Mouse (Mus musculus): ENCODE data around the gene Add3. TPM values are rescaled to one million over a fixed set of nuclear protein-coding genes. Genes with fewer than 3 reads are reported as not detected.
A peak's percentile ranks its signal among the peaks of the same experiment; 100 is the strongest.

Add3 gene
- polyA plus RNA-seq, 1 experiment from 2014 or later = 41.5 TPM

DNA sequence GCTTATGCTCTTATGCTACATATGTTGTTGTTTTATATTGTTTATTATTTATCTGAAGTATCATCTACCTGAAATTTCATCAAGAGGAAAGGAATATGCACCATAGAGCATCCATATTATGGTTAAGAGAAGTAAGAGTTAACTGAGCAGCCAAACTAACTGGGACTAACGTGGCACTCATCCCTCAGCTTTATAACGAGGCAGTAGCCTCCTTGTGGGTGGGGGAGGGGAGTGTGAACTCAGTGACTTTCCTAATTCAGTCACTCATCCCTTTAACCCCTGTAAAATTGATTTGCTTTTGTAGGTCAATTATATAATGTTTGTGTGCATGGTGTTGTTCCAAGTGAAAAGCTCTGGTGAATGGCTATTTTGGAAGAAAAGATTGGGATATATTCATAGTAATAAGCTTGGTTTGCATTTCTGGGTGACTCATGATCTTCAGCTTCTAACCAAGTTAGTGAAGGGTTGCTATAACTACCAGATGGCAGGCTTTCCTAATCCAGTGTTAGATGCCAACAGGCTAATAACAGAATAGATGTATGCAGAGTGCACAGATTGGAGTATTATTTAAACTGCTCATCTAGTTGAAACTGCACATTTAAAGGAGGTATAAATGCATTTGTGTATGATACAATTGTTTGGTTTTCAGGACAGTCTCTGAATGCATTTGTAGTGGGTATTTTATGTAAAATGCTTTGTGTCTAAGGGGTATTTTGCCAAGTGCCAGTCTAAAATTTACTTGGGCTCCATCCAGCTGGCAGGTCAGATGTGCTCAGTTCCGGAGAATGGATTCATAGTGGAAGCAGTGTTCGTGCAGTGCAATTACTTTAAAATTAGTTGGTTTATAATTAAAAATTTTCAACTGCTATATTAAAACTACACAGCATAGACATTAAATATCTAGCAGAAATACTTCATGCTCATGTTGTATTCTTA lies 25.3 kb downstream of the Add3 start:
- no peak for DNase-seq (ENCODE audit: low spot score)

DNA sequence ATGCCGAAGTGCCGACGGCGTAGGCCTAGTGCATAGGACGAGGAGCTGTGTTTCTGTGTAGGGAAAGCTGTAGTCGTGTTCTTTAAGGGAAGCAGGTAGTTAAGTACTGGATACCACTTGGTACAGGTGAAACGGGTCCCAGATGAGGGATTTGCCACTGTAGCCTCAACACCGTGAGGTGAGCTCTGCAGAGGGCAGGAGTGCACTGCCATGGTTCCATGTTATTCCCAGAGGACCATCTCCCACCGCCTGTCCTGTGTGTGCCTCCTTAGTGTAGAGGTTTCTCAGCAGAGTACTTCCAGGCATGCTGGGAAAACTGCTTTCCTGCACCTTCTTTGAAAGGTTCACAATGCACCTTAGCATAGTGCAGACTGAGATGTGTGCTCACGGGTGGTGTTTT lies 26.1 kb downstream of the Add3 start:
- no peak for DNase-seq (ENCODE audit: low spot score)

DNA sequence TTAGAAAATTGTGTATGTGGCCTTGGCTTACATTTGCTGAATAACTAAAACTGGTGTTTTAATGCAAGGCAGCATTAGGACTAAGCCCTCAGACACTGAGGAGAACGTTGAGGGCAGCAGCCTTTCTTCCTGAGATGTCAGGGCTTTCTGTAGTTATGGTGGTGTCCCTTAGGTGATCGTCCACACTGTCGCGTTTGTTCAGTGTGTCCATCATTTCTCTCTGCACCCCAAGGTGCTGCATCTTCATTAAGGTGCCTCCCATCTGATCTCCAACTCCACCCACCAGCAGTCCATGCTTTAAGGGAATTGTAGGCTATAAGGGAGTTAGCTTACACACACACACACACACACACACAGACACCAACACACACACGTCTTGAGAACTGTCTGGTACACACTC lies 28.3 kb downstream of the Add3 start:
- no peak for DNase-seq (ENCODE audit: low spot score)

DNA sequence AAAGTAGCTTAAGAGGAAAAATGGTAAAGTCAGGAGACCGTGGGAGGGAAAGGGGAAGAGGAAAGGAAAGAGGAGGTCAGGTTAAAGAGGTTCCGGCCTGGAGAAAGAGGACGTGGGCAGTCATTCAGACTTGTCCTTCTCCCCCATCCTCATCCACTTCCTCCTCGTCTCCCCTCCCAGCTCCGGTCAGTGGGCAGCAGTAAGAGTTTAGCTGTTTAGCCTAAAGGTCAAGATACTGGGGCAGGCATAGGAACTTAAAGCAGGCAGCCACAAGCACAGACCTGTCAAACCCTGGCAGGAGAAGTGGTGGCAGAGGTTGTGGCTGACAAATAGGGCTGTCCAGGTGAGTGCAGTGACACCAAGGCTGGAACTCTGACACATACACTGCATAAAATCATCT lies 30.4 kb downstream of the Add3 start:
- DNase-seq (ENCODE audit: low spot score) = no peak

DNA sequence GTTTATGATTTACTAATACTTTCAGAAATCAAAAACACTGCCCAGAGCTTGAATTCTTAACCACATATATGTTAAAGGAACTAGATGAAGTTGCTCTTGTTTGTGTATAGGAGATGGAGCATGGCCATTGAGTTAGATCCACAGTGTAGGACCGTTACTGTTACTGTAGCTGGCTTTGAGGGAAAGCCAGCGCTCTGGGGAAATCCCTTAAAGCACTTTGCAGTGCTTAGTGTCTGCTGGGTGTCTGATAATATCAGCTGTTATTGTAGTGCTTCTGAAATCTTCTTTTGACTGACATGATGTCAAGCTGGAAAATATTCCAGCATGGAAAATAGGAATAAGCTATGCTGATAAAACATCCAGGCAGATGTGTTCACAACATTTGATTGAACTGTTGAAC lies 33.8 kb downstream of the Add3 start:
- DNase-seq (ENCODE audit: low spot score) = no peak

DNA sequence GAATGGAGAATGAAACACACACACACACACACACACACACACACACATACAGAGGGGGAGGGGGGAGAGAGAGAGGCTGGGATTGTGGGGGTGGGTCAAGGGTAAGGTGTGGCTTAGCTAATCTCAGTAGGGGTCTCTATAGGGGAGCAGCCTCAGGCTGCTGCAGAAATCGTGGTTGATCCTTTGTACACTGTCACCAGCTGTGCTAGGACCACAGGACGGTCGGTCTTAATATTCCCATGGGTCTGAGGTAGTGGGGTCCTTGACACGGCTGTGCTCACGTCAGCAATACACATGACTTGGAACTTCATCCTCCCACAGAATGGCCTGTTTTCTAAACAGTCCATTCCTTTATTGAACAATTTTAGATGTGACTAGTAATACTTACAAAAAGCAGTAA lies 35.3 kb downstream of the Add3 start:
- no peak for DNase-seq (ENCODE audit: low spot score)

DNA sequence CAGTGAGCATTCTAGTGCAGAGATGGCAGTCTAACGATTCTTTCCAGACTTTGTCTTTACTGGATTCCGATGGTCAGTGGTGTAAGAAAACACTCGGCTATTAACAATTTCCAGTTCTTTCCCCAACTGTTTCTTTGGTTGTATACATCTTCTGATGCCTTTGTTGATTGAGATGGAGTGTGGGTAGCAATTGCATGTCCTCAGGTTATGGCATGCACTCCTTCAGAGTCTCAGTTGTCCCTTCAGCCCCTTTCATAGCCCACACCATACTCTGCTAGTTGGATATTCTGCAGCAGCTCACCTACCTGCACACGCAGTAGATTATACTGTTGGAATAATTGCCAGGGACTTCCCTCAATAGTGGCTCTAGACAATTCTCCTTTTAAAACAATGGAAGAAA lies 36.3 kb downstream of the Add3 start:
- DNase-seq (ENCODE audit: low spot score) = no peak

DNA sequence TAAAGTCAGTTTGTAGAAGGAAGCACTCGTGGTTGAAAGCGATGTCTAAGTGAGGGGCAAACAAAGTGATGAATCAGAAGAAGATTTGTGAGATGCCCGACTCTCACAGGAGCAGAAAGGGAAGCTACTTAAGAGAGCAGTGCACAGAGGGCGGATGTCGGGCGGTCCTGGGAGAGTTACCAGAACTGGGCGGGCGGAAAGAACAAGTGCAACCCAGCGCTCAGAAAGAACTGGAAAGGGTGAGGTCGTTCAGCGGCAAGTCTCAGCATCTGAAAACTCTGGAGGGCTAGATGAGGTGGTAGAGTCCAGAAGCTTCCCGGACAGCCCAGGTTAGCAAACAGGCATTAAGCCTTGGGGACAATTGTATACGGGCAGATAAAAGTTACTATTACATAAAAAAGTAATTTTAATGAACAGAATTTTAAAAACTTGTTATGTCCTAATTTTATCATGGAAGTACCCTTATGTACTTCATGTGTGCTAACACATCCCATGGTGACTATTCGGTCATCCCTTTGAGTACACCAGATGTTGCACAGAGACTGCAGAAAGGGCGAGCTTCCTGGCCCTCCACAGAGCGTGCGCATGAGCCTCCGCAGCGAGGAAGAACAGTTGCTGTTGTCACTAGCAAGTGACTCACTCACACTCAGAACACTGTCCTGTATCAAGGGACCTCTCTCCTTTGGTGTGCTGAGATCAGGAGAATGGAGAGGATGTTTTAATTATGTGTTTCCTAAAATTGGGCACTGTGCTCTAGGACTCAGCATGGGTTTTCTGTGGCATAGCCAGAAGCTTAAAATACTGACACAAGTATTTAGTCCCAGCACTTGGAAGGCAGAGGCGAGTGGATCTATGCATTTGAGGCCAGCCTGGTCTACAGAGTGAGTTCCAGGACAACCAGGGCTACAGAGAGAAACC lies 38.6 kb downstream of the Add3 start:
- no peak for DNase-seq (ENCODE audit: low spot score)

DNA sequence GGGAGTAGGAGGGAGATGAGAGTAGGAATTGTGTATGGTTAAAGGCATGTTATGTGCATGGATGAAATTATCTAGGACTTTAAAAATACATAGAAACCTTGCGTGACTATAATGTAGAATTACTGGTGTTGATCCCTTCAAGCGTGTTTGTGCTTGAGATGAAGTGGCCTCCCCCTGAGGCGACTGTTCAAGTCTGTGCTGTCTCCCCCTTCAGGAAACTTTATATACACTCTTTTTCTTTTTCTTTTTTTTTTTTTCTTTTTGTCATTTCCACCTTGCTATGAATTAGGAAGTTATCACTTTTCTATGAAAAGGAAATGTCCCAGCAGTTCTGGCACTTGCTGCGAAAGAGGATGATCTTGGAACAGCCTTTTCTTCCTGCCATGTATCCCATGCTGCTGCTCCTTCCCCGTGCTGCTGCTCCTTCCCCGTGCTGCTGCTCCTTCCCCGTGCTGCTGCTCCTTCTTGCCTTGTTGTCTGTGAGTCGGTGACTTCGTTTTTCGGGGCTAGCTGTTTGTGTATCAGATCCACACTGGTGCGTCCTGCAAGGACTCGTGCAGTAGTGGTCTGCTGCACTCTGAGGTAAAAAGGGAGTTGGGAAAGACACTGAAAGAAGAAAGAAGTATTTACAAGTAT lies 40.0 kb downstream of the Add3 start:
- DNase-seq (ENCODE audit: low spot score) = no peak

DNA sequence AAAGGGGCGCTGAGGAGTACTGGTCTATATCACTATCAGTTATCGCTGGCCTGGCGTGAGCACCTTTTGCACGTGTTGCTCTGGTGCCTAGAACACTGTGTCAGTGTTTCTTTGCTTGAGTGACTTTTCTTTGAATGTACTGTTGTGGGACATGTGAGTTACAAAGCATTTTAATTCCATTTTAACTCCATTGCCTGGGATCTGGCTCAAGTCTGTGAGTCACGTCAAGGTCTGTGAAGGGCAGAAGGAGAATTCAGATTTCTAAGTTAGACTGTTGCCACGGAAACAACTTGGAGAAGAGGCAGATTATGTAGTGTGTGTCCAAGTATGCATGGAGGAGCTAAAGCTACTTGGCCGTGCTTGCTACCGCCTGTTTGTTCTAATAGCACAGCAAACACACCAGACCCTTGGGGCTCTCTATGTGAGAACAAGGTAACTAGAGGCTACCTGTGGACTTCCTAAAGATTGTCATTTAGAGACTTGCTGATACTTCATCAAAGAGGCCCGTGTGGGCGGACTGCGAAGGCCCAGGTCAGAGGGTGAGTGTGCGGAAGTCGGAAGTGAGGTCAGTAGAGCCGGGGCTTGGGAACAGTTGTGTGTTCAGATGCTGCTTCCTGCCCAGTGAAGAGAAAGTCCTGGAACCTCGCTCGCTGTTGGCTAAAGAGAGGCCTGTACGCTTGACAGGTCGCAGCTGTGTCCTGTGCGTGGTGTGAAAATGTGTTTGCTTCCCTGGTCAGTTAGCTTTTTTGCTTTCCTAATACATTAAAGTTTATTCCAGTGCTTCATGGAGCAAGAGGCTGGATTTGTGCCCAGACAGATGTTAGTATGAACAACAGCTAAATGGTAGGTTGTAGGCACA lies 41.0 kb downstream of the Add3 start:
- DNase-seq (ENCODE audit: low spot score) = no peak

DNA sequence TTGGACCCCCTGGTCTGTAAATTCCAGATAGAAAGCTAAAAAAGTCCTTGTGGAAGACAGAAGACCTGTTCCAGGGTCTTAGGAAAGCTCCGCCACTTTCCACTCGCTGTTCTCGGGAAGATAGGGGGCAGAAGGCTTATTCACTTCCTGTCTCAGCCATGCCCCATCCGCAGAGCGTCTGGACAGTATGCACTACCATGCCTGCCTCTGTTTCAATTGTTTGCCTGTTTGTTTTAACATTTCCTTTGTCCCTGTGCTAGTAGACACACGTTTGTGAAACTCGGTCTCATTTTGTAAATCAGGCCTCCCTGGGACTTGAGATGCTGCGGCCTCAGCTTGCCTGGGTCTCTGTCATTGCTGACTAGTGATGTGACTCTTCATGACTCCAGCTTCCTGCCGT lies 43.4 kb downstream of the Add3 start:
- peak; percentile 27 for DNase-seq (ENCODE audit: low spot score)

DNA sequence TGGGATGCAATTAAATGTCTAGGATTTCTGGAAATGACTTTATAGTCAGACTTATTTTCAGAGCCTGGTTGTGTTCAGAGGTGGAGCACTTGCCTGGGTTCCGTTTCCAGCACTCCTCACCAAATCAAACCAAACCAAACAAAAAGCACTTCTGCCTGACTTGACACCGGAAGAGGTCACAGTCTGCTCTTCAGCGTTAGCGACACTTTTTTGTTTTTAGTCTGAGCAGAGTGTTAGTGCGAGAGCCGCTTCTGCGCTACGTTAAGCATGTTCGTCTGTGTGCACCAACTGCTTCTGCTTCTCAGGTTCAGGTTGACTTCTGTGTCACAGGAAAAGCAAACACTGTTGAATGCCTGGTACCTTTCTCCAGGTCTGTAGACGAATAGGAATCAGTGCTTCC lies 44.0 kb downstream of the Add3 start:
- peak; percentile 68 for DNase-seq (ENCODE audit: low spot score)

DNA sequence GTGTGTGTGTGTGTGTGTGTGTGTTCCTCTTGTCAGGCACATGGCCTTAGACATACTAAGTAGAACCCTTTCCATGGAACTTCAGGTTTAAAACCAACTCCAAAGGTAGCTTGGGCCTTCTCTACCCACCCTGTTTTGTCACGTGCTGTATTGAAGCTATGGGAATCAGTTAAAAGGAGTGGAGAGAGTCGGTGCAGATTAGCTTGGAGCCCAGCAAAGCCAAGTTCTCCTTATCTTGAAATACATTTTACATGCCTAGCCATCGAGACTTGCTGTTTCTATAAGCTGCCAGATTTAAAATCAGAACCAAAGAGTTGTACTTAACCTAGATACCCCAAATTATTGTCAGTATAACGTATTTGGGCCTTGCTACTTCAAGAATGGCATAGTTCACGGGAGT lies 44.7 kb downstream of the Add3 start:
- DNase-seq (ENCODE audit: low spot score) = no peak

DNA sequence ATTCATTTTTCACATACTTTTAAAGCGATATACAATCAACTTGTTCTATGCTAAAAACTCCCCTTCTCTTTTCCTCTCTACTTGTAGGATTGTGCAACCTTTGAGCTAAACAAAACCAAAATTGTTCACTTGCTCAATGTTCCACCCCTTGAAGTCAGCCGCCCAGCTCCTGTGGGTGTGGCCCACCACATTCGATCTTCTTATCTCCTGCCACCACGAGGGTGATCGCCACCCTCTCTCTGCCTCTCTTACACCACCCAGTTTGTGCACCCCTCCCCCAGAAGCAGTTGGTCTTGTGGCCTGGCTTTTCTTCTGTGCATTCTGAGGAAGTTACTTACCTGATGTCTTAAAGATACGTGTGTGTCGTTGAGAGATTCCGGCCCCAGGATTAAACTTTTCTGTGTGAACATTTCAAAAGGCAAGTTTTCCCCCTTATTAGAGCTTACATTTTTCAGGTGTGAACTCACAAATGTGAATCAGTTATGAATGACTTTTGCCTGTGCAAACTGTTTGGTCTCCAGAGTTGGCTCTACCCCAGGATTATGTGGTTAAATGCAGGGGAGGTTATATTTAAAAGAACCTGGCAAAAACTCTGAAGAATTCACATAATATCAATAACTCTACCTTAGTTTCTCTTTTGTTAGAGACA lies 45.4 kb downstream of the Add3 start:
- DNase-seq (ENCODE audit: low spot score) = peak; percentile 67

DNA sequence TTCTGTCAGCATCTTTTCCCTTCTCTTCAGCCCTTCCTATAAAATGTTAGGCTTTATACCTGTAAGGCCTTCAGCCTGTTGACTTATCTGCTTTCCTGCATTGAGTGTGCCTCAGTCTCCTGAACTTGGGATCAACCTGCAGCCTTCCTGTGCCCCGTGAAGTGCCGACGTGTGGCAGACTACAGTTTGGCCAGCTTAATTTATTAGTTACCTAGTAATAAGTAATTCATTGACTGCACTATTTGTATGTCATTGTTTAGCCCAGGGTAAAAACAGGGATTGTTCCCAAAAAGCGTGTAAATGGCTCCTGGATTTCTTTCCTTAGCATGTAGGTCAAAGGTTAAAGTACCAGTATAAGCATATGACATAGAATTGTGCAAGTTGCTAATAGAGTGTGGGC lies 46.2 kb downstream of the Add3 start:
- DNase-seq (ENCODE audit: low spot score) = no peak

DNA sequence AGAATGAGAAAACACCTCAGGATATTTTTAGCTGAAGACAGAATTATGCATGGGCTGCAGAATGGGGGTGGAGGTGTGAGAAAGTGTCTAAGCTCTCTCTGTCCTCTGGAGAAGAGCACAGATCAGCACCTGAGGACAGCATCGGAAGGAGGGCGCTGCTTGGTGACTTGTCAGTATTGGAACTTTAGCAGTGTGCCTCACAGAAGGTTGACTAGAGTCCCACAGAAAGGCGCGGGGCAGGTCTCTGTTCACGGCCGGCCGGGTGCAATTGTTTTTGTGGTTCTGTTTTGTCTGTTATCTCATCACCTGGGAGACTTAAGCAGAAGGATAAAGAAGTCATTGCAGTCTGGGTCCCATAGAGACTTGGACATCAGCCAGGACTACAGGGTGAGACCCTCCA lies 47.3 kb downstream of the Add3 start:
- peak; percentile 46 for DNase-seq (ENCODE audit: low spot score)

DNA sequence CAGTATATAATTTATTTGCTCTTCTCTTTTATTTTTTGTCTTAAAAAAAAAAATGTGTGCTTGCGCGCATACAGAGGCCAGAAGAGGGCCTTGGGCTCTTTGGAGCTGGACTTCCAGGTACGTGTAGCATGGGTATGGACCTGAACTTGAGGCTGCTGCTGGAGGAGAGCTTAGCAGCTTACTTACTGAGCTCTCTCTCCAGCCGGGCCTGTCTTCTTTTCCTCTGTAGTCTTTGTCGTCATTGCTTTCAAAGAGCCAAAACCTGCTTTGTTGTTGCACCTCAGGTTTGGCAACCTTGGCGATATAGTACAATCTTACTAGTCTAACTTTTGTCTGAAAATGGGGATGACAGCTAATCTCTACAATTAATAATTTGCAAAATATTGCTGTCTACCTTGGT lies 47.9 kb downstream of the Add3 start:
- peak; percentile 36 for DNase-seq (ENCODE audit: low spot score)

DNA sequence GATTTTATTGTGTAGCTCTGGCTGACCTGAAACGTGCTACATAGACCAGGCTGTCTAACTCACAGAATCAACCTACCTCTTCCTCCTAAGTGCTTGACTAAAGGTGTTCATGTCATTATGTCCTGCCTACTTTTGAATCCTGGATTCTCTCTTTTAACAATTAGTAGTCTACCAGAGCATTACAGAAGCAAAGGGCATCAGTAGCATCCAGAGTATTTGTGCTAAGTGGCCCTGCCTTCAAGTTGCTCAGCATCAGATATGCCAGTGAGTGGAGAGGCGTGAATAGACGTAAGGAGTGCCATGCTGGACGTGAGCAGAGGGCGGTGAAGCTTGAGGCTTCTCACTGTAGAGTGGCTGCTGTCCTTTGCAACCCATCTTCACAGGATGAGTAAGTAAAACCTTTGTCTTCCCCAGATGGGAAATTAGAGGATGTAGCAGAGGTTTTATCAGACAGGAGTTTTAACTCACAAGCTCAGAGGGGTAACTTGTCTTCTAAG lies 48.5 kb downstream of the Add3 start:
- DNase-seq (ENCODE audit: low spot score) = no peak

DNA sequence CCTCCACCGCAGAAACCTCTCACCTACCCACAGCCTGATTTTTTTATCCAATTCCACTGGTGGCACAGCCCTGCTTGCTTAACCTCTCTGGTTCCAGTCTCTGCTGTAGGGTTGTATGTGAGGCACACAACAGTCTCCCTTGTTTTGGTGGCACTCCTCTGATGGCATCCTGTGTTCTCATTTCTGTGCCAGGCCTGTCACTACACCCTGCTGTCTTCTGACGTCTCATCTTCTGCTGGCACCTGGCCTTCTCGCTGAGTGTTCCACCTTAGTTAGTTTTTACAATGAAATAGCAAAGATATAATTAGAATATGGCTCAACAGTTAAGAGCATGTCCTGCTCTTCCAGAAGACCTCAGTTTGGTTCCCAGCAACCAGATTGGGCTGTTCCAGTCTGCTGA lies 49.5 kb downstream of the Add3 start:
- peak; percentile 13 for DNase-seq (ENCODE audit: low spot score)

DNA sequence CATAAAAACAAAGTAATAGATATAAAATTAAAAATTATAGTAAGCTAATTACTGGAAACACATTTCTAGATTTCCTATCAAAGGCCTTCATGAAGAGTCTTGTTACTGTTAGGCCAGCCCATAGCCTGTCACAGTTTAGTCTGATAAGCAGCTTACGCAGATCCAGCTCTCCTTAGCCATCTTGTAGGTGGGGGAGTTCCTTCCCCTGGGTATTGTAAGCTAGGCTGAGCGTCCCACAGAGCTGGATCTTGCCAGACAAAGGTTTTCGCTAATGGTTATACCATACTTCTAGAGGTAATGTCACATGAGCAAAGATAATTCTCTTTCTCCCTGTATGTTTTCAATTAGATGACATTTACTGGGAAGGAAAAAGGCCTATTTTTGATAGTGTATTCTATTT lies 50.0 kb downstream of the Add3 start:
- no peak for DNase-seq (ENCODE audit: low spot score)

Data from thymus, postnatal 0 days (tissue).